Mouse (Mus musculus) liver, embryonic 16.5 days (tissue): ENCODE results near the gene Gm20518. TPM values are rescaled to one million over a fixed set of nuclear protein-coding genes. Genes with fewer than 3 reads are reported as not detected.

Source experiments
- ATAC-seq: fragments of 200-750 bp; cut with Nextera tagmentation; 2 replicates; pipeline ENCODE4 v1.8.0; 2017; ENCODE audit warnings: low read depth, mild to moderate bottlenecking, moderate number of reproducible peaks, moderate library complexity
- H3K27ac ChIP-seq: fragments of 300-500 bp; sonication (generic); 2 replicates; pipeline ENCODE4 v1.5.1; 2014; ENCODE audit warnings: mild to moderate bottlenecking, low read length
- H3K27me3 ChIP-seq: fragments of 300-500 bp; sonication (generic); 2 replicates; pipeline ENCODE4 v1.6.1; 2014; ENCODE audit warnings: low read depth, low read length, mixed read lengths; ENCODE audit not compliant: control insufficient read depth, insufficient read depth
- H3K36me3 ChIP-seq: fragments of 300-500 bp; sonication (generic); 2 replicates; pipeline ENCODE4 v1.6.1; 2014; ENCODE audit warnings: mild to moderate bottlenecking; ENCODE audit not compliant: control insufficient read depth, insufficient read depth
- H3K4me1 ChIP-seq: fragments of 300-500 bp; sonication (generic); 2 replicates; pipeline ENCODE4 v1.6.1; 2014; ENCODE audit warnings: low read depth, low read length, mixed read lengths; ENCODE audit not compliant: control insufficient read depth
- H3K4me2 ChIP-seq: fragments of 300-500 bp; sonication (generic); 2 replicates; pipeline ENCODE4 v1.6.1; 2014; ENCODE audit warnings: low read depth, low read length, mixed read lengths
- H3K4me3 ChIP-seq: fragments of 300-500 bp; sonication (generic); 2 replicates; pipeline ENCODE4 v1.5.1; 2014; ENCODE audit warnings: low read depth, mild to moderate bottlenecking, low read length
- H3K9ac ChIP-seq: fragments of 300-500 bp; sonication (generic); 2 replicates; pipeline ENCODE4 v1.6.1; 2014; ENCODE audit warnings: low read depth, low read length
- H3K9me3 ChIP-seq: fragments of 300-500 bp; sonication (generic); replicated peaks from 2 replicates; pipeline ENCODE4 v1.6.1; 2016; ENCODE audit warnings: low read length; ENCODE audit not compliant: control insufficient read depth
- WGBS: fragments of 180-500 bp; shearing (Covaris S2); extraction: QIAGEN DNeasy Blood & Tissue Kit; methylation state at CpG from one replicate; pipeline ENCODE4 v1.1.7; 2014; ENCODE audit not compliant: insufficient replicate concordance; 5-methylcytosine and 5-hydroxymethylcytosine counted together
- polyA plus RNA-seq: library from polyadenylated mRNA; unstranded; fragments of >200 nt; fragmentation: Nextera tagmentation; extraction: Ambion mirVana; gene quantifications from 2 replicates; pipeline ENCODE4 v1.2.1, GENCODE M21; 2015

The Gm20518 gene
- polyA plus RNA-seq, 1 experiment from 2014 or later = 0.09 TPM

DNA sequence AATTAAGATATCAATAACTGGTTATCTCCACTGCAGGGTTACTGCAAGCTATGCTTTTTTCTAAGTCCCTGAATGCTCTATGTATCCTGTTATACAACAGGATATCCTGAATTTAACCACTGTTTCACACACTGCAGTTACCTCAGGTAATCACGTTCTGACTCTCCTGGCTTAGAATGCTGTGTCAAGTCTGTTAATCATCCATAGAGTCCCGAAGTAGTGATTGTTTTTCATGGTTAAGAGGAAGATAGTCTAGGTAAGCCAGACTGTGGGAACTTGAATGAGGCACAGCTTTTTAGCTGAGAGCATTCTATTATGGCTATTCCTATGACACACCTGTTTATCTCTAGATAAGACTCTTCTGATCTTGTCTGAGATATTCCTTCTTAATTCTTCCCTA, 26.2 kb downstream of the Gm20518 start:
- Histone ChIP-seq H3K9ac (no peak overlapping the region), H3K36me3 (no peaks in the 10 kb centered on the region), H3K4me3 (no peak overlapping the region), H3K4me2 (no peak overlapping the region), H3K27me3 (no peaks in the 10 kb centered on the region), H3K9me3 (no peaks in the 10 kb centered on the region), H3K27ac (no peak overlapping the region), H3K4me1 (no peaks in the 10 kb centered on the region)
- WGBS = 43% methylated on average over 2 of the region's 2 CpGs
- no peak for ATAC-seq

DNA sequence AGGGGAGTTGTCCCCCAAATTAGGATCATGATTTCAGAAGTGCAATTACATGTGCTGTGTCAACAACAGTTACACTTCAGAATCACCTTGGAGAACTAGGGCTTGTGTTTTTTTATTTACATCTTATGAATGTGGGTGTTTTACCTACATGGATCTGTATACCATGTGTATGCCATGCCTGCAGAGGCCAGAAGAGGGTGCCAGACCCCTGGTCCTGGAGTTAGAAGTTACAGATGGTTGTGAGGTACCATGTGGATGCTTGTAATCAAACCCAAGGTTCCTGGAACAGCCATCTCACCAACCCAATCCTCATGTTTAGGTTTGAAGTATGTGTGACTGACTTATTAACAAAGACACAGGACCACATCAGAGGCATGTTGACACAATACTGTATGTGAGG, 32.9 kb downstream of the Gm20518 start:
- H3K9me3 ChIP-seq = no peaks in the 10 kb centered on the region
- H3K4me1 ChIP-seq = no peaks in the 10 kb centered on the region
- no peak overlapping the region for H3K27ac ChIP-seq
- H3K9ac ChIP-seq = no peak overlapping the region
- ATAC-seq = no peak
- H3K27me3 ChIP-seq = no peaks in the 10 kb centered on the region
- peaks cover 34% of the 10 kb centered on the region for H3K36me3 ChIP-seq
- H3K4me3 ChIP-seq = no peak overlapping the region
- no peak overlapping the region for H3K4me2 ChIP-seq

DNA sequence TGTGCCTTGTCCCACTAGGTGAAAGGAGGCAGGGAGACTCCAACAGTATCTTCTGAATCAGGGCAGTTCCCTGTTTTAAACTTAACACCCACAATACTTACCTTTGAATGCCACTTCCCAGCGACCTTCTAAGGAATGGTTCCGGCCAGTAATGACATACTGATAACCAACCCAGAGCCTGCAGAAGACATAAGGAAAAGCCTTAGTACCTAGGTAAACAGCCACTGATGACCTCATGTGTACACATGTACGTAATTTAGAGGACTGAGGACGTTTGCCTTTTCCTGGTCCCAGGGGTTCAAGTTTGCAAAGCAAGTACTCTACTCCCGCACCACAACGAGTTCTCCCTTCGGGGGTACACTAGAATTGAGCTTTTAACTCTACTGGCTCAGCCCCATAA, 34.3 kb downstream of the Gm20518 start:
- no peak overlapping the region for H3K27ac ChIP-seq
- H3K27me3 ChIP-seq = no peaks in the 10 kb centered on the region
- H3K4me2 ChIP-seq = no peak overlapping the region
- no peaks in the 10 kb centered on the region for H3K9me3 ChIP-seq
- no peaks in the 10 kb centered on the region for H3K4me1 ChIP-seq
- WGBS = 80% methylated on average over 7 of the region's 7 CpGs
- ATAC-seq = no peak
- no peak overlapping the region for H3K4me3 ChIP-seq
- no peak overlapping the region for H3K9ac ChIP-seq
- H3K36me3 ChIP-seq = peaks cover 34% of the 10 kb centered on the region

GRCm38 (mm10) chr16:17853263-17853662, 38.2 kb downstream of the Gm20518 start:
- ATAC-seq = no peak
- H3K9ac ChIP-seq = no peak overlapping the region
- peaks cover 49% of the 10 kb centered on the region for H3K36me3 ChIP-seq
- no peaks in the 10 kb centered on the region for H3K27me3 ChIP-seq
- no peak overlapping the region for H3K27ac ChIP-seq
- H3K4me2 ChIP-seq = no peak overlapping the region
- H3K9me3 ChIP-seq = no peaks in the 10 kb centered on the region
- no peaks in the 10 kb centered on the region for H3K4me1 ChIP-seq
- WGBS = 79% methylated on average over 2 of the region's 2 CpGs
- no peak overlapping the region for H3K4me3 ChIP-seq

DNA sequence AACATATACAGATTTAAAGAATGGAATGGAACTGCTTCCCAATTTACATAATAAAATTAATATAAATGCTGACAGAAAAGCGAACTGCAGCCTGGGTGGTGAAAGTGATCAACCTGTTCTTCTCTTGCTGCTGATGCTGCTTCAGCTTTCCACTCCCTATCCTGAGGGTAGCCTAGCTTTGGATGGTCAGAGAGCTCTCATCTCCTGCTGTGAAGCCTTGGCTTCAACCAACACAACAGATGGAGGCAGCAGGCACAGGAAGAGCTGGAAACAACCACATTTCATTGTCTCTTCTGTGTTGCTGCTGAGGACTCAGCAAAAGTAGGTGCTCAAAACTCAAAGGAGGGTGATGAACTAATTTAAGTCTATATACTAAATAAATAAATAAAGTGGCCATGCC, 39.6 kb downstream of the Gm20518 start:
- Histone ChIP-seq H3K36me3 (peaks cover 48% of the 10 kb centered on the region), H3K4me3 (no peak overlapping the region), H3K27ac (no peak overlapping the region), H3K4me2 (no peak overlapping the region), H3K4me1 (no peaks in the 10 kb centered on the region), H3K9me3 (no peaks in the 10 kb centered on the region), H3K9ac (no peak overlapping the region), H3K27me3 (no peaks in the 10 kb centered on the region)
- no peak for ATAC-seq
- WGBS = 88% methylated on average over 1 of the region's 1 CpGs

DNA sequence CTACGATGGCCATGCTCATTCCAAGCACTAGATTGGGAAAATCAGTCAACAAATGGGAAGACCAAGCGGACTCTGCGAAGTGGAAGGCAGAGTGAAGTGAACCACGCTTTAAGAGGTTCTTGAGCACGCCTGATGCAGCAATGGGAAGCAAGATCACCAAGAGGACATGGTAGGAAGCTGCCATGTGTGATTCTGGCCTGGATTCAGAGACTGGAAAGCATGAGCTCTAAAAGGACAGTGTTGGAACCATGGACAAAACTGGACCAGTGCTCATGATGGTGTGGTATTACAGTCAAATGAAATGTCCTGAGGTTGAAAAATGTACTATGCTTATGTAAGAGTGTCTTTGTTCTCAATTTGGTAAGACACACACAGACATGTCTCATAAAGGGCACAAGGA, 40.1 kb downstream of the Gm20518 start:
- ATAC-seq = no peak
- Histone ChIP-seq H3K9ac (no peak overlapping the region), H3K4me3 (no peak overlapping the region), H3K27ac (no peak overlapping the region), H3K36me3 (peaks cover 46% of the 10 kb centered on the region), H3K9me3 (no peaks in the 10 kb centered on the region), H3K4me1 (no peaks in the 10 kb centered on the region), H3K4me2 (no peak overlapping the region), H3K27me3 (no peaks in the 10 kb centered on the region)
- 84% methylated on average over 5 of the region's 5 CpGs for WGBS

GRCm38 (mm10) chr16:17849486-17849885, 42.0 kb downstream of the Gm20518 start:
- H3K4me3 ChIP-seq = no peak overlapping the region
- H3K27ac ChIP-seq = no peak overlapping the region
- H3K36me3 ChIP-seq = peaks cover 50% of the 10 kb centered on the region
- H3K9ac ChIP-seq = no peak overlapping the region
- no peak for ATAC-seq
- H3K9me3 ChIP-seq = no peaks in the 10 kb centered on the region
- WGBS = 80% methylated on average over 6 of the region's 6 CpGs
- H3K27me3 ChIP-seq = no peaks in the 10 kb centered on the region
- no peaks in the 10 kb centered on the region for H3K4me1 ChIP-seq
- no peak overlapping the region for H3K4me2 ChIP-seq

- Histone ChIP-seq H3K27ac (no peak overlapping the region), H3K9me3 (no peaks in the 10 kb centered on the region), H3K4me1 (no peaks in the 10 kb centered on the region), H3K4me2 (no peak overlapping the region), H3K4me3 (no peak overlapping the region), H3K27me3 (no peaks in the 10 kb centered on the region), H3K9ac (no peak overlapping the region), H3K36me3 (peaks cover 49% of the 10 kb centered on the region)
- 13% methylated on average over 1 of the region's 1 CpGs for WGBS
- no peak for ATAC-seq
Measured at GRCm38 (mm10) chr16:17848928-17849327, 42.5 kb downstream of the Gm20518 start.

- H3K9ac ChIP-seq = no peak overlapping the region
- H3K4me3 ChIP-seq = no peak overlapping the region
- peaks cover 50% of the 10 kb centered on the region for H3K36me3 ChIP-seq
- 85% methylated on average over 6 of the region's 6 CpGs for WGBS
- H3K4me1 ChIP-seq = no peaks in the 10 kb centered on the region
- no peak overlapping the region for H3K4me2 ChIP-seq
- H3K27ac ChIP-seq = no peak overlapping the region
- ATAC-seq = no peak
- H3K27me3 ChIP-seq = no peaks in the 10 kb centered on the region
- H3K9me3 ChIP-seq = no peaks in the 10 kb centered on the region
Measured at GRCm38 (mm10) chr16:17848431-17848830, 43.0 kb downstream of the Gm20518 start.
